Mouse (Mus musculus): ENCODE measurements around the gene Macrod2. TPM values are rescaled to one million over a fixed set of nuclear protein-coding genes. Genes with fewer than 3 reads are reported as not detected.

The Macrod2 gene
- polyA plus RNA-seq, 1 experiment from 2014 or later, result 19.9 TPM

GRCm38 (mm10) chr2:142055576-142055975 is 1660.5 kb downstream of the Macrod2 start:
- no peak overlapping the region for H3K4me2 ChIP-seq
- no peak overlapping the region for H3K9ac ChIP-seq (ENCODE audit: low read depth, low read length)
- H3K36me3 ChIP-seq (ENCODE audit: control insufficient read depth, insufficient read depth, low read length), result no peaks in the 10 kb centered on the region
- no peak overlapping the region for H3K27ac ChIP-seq (ENCODE audit: low read depth, low read length)
- no peak for DNase-seq (ENCODE audit: low spot score)
- H3K4me1 ChIP-seq (replicated peaks; ENCODE audit: control insufficient read depth, insufficient read depth, low read length), result no peaks in the 10 kb centered on the region
- no peak for ATAC-seq (replicated peaks; ENCODE audit: low FRiP score)
- H3K4me3 ChIP-seq (ENCODE audit: low read depth, low read length), result no peak overlapping the region
- no peaks in the 10 kb centered on the region for H3K9me3 ChIP-seq (ENCODE audit: control insufficient read depth, low read length)
- 93% methylated on average over 6 of the region's 6 CpGs for WGBS
- no peaks in the 10 kb centered on the region for H3K27me3 ChIP-seq (replicated peaks; ENCODE audit: control insufficient read depth, insufficient read depth, low read length)

GRCm38 (mm10) chr2:142057889-142058750 is 1663.0 kb downstream of the Macrod2 start:
- no peaks in the 10 kb centered on the region for H3K27me3 ChIP-seq (replicated peaks; ENCODE audit: control insufficient read depth, insufficient read depth, low read length)
- no peak overlapping the region for H3K4me3 ChIP-seq (ENCODE audit: low read depth, low read length)
- no peaks in the 10 kb centered on the region for H3K9me3 ChIP-seq (ENCODE audit: control insufficient read depth, low read length)
- H3K36me3 ChIP-seq (ENCODE audit: control insufficient read depth, insufficient read depth, low read length), result no peaks in the 10 kb centered on the region
- no peak; the same call in 1 of the 2 replicates for ATAC-seq (replicated peaks; ENCODE audit: low FRiP score)
- H3K27ac ChIP-seq (ENCODE audit: low read depth, low read length), result no peak overlapping the region
- no peaks in the 10 kb centered on the region for H3K4me1 ChIP-seq (replicated peaks; ENCODE audit: control insufficient read depth, insufficient read depth, low read length)
- DNase-seq (ENCODE audit: low spot score), result no peak
- H3K9ac ChIP-seq (ENCODE audit: low read depth, low read length), result no peak overlapping the region
- H3K4me2 ChIP-seq, result no peak overlapping the region
- 52% methylated on average over 14 of the region's 14 CpGs for WGBS

GRCm38 (mm10) chr2:142058751-142059090 is 1663.6 kb downstream of the Macrod2 start:
- Histone ChIP-seq H3K4me2 (no peak overlapping the region), H3K4me3 (ENCODE audit: low read depth, low read length) (no peak overlapping the region)

DNA sequence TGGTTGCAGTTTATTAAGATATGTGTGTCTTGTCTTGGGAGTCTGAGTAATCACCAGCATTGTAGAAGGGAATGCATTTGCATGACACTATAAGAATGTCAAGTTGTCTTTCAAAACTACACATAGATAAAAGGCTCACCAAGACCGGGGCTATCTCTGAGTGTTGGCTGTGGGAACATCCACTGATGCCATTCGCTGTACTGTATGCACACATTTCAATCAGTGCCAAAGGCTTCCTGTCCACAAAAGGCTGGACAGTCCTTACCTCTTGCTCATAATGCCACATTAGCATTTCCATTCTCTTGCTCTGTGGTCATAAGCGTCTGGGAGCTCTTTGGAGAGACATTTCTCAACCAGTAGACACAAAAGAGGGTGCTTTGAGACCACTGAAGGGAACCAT is 1713.8 kb downstream of the Macrod2 start:
- no peak for DNase-seq (ENCODE audit: low spot score)
- no peak for ATAC-seq (replicated peaks; ENCODE audit: low FRiP score)
- Histone ChIP-seq H3K36me3 (ENCODE audit: control insufficient read depth, insufficient read depth, low read length) (no peaks in the 10 kb centered on the region), H3K27me3 (replicated peaks; ENCODE audit: control insufficient read depth, insufficient read depth, low read length) (no peaks in the 10 kb centered on the region), H3K4me1 (replicated peaks; ENCODE audit: control insufficient read depth, insufficient read depth, low read length) (no peaks in the 10 kb centered on the region), H3K4me2 (no peak overlapping the region), H3K9me3 (ENCODE audit: control insufficient read depth, low read length) (no peaks in the 10 kb centered on the region), H3K4me3 (ENCODE audit: low read depth, low read length) (no peak overlapping the region), H3K27ac (ENCODE audit: low read depth, low read length) (no peak overlapping the region), H3K9ac (ENCODE audit: low read depth, low read length) (no peak overlapping the region)
- WGBS, result 71% methylated on average over 3 of the region's 3 CpGs

More at GRCm38 (mm10) chr2:142058751-142059090, 1663.6 kb downstream of the Macrod2 start:
- DNase-seq (ENCODE audit: low spot score) (no peak), ATAC-seq (replicated peaks; ENCODE audit: low FRiP score) (no peak)
- no peaks in the 10 kb centered on the region for H3K36me3 ChIP-seq (ENCODE audit: control insufficient read depth, insufficient read depth, low read length)
- H3K9ac ChIP-seq (ENCODE audit: low read depth, low read length), result no peak overlapping the region
- no peaks in the 10 kb centered on the region for H3K9me3 ChIP-seq (ENCODE audit: control insufficient read depth, low read length)
- no peaks in the 10 kb centered on the region for H3K27me3 ChIP-seq (replicated peaks; ENCODE audit: control insufficient read depth, insufficient read depth, low read length)
- no peak overlapping the region for H3K27ac ChIP-seq (ENCODE audit: low read depth, low read length)
- 39% methylated on average over 2 of the region's 2 CpGs for WGBS
- H3K4me1 ChIP-seq (replicated peaks; ENCODE audit: control insufficient read depth, insufficient read depth, low read length), result no peaks in the 10 kb centered on the region

DNA sequence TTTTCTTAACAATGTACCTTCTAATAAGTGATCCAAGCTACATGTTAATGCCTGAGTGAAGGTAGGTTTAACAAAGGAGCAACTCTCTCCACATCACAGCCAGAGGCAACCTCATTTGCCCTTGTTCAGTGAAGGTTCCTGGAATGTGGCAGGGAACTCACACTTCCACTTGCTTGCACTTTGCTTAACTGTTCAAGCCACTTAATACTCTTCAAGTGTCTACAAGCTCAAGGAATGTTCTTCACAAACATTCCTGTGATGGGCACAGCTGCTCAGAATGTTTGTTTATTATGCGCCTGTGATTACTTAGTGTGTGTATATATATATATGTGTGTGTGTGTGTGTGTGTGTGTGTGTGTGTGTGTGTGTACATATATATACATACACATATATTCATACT is 1721.5 kb downstream of the Macrod2 start:
- H3K27ac ChIP-seq (ENCODE audit: low read depth, low read length), result no peak overlapping the region
- H3K9me3 ChIP-seq (ENCODE audit: control insufficient read depth, low read length), result no peaks in the 10 kb centered on the region
- WGBS, result 77% methylated on average over 1 of the region's 1 CpGs
- H3K27me3 ChIP-seq (replicated peaks; ENCODE audit: control insufficient read depth, insufficient read depth, low read length), result no peaks in the 10 kb centered on the region
- no peaks in the 10 kb centered on the region for H3K4me1 ChIP-seq (replicated peaks; ENCODE audit: control insufficient read depth, insufficient read depth, low read length)
- DNase-seq (ENCODE audit: low spot score), result no peak
- no peak for ATAC-seq (replicated peaks; ENCODE audit: low FRiP score)
- no peak overlapping the region for H3K9ac ChIP-seq (ENCODE audit: low read depth, low read length)
- H3K4me3 ChIP-seq (ENCODE audit: low read depth, low read length), result no peak overlapping the region
- H3K36me3 ChIP-seq (ENCODE audit: control insufficient read depth, insufficient read depth, low read length), result no peaks in the 10 kb centered on the region
- H3K4me2 ChIP-seq, result no peak overlapping the region

GRCm38 (mm10) chr2:142128109-142128508 is 1733.0 kb downstream of the Macrod2 start:
- no peaks in the 10 kb centered on the region for H3K4me1 ChIP-seq (replicated peaks; ENCODE audit: control insufficient read depth, insufficient read depth, low read length)
- no peak overlapping the region for H3K27ac ChIP-seq (ENCODE audit: low read depth, low read length)
- H3K36me3 ChIP-seq (ENCODE audit: control insufficient read depth, insufficient read depth, low read length), result no peaks in the 10 kb centered on the region
- H3K4me3 ChIP-seq (ENCODE audit: low read depth, low read length), result no peak overlapping the region
- no peak for ATAC-seq (replicated peaks; ENCODE audit: low FRiP score)
- no peak overlapping the region for H3K4me2 ChIP-seq
- no peak for DNase-seq (ENCODE audit: low spot score)
- no peak overlapping the region for H3K9ac ChIP-seq (ENCODE audit: low read depth, low read length)
- H3K27me3 ChIP-seq (replicated peaks; ENCODE audit: control insufficient read depth, insufficient read depth, low read length), result no peaks in the 10 kb centered on the region
- no peaks in the 10 kb centered on the region for H3K9me3 ChIP-seq (ENCODE audit: control insufficient read depth, low read length)
- WGBS, result 71% methylated on average over 3 of the region's 3 CpGs

GRCm38 (mm10) chr2:142129166-142129565 is 1734.1 kb downstream of the Macrod2 start:
- H3K9me3 ChIP-seq (ENCODE audit: control insufficient read depth, low read length), result no peaks in the 10 kb centered on the region
- no peaks in the 10 kb centered on the region for H3K36me3 ChIP-seq (ENCODE audit: control insufficient read depth, insufficient read depth, low read length)
- WGBS, result 89% methylated on average over 4 of the region's 4 CpGs
- no peak overlapping the region for H3K4me3 ChIP-seq (ENCODE audit: low read depth, low read length)
- DNase-seq (ENCODE audit: low spot score) (no peak), ATAC-seq (replicated peaks; ENCODE audit: low FRiP score) (no peak)
- no peaks in the 10 kb centered on the region for H3K4me1 ChIP-seq (replicated peaks; ENCODE audit: control insufficient read depth, insufficient read depth, low read length)
- no peak overlapping the region for H3K4me2 ChIP-seq
- H3K27me3 ChIP-seq (replicated peaks; ENCODE audit: control insufficient read depth, insufficient read depth, low read length), result no peaks in the 10 kb centered on the region
- H3K27ac ChIP-seq (ENCODE audit: low read depth, low read length), result no peak overlapping the region
- H3K9ac ChIP-seq (ENCODE audit: low read depth, low read length), result no peak overlapping the region

DNA sequence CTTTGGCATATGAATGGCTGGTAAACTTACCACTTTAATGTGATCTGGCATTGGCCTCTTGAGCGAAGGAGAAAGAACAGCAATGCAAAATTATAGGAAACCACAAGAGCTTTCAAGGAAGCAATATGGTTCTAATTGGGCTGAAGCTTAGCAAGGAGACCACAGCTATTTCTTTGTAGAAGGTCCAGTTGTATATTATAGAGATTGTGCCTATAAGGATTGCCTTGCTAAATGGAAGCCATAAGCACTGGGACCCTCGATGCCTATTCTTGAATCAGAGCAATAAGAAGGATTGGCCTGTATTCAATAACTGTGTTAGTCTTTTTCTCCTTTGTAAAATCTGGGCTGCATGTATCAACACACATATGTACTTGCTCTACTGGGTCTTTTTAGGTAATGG is 1754.2 kb downstream of the Macrod2 start:
- H3K9me3 ChIP-seq (ENCODE audit: control insufficient read depth, low read length), result no peaks in the 10 kb centered on the region
- ATAC-seq (replicated peaks; ENCODE audit: low FRiP score), result no peak
- no peak overlapping the region for H3K4me3 ChIP-seq (ENCODE audit: low read depth, low read length)
- WGBS, result 90% methylated on average over 2 of the region's 2 CpGs
- no peaks in the 10 kb centered on the region for H3K36me3 ChIP-seq (ENCODE audit: control insufficient read depth, insufficient read depth, low read length)
- H3K27ac ChIP-seq (ENCODE audit: low read depth, low read length), result no peak overlapping the region
- no peaks in the 10 kb centered on the region for H3K4me1 ChIP-seq (replicated peaks; ENCODE audit: control insufficient read depth, insufficient read depth, low read length)
- DNase-seq (ENCODE audit: low spot score), result no peak
- H3K9ac ChIP-seq (ENCODE audit: low read depth, low read length), result no peak overlapping the region
- no peak overlapping the region for H3K4me2 ChIP-seq
- H3K27me3 ChIP-seq (replicated peaks; ENCODE audit: control insufficient read depth, insufficient read depth, low read length), result no peaks in the 10 kb centered on the region
